Mouse (Mus musculus) limb, embryonic 14.5 days (tissue): ENCODE measurements around the gene Fjx1. TPM values are rescaled to one million over a fixed set of nuclear protein-coding genes. Genes with fewer than 3 reads are reported as not detected.

Source experiments
- ATAC-seq: fragments of 200-750 bp; cut with Nextera tagmentation; 2 replicates; pipeline ENCODE4 v1.8.0; 2017; ENCODE audit warnings: low read depth, moderate number of reproducible peaks, moderate TSS enrichment; ENCODE audit not compliant: low FRiP score
- DNase-seq: peaks from one replicate; pipeline ENCODE4 v3.0.0-alpha.2; 2015; ENCODE audit warnings: low spot score
- H3K27ac ChIP-seq: fragments of 300-500 bp; sonication (generic); replicated peaks from 2 replicates; pipeline ENCODE4 v1.5.1; 2014; ENCODE audit warnings: low read depth, mild to moderate bottlenecking, low read length, moderate library complexity, mixed read lengths
- H3K27me3 ChIP-seq: fragments of 300-500 bp; sonication (generic); 2 replicates; pipeline ENCODE4 v1.6.1; 2014; ENCODE audit warnings: low read length, mixed read lengths; ENCODE audit not compliant: control insufficient read depth, insufficient read depth
- H3K36me3 ChIP-seq: fragments of 300-500 bp; sonication (generic); 2 replicates; pipeline ENCODE4 v1.6.1; 2014; ENCODE audit warnings: mild to moderate bottlenecking, low read length, moderate library complexity, mixed read lengths; ENCODE audit not compliant: control insufficient read depth, insufficient read depth
- H3K4me1 ChIP-seq: fragments of 300-500 bp; sonication (generic); 2 replicates; pipeline ENCODE4 v1.6.1; 2014; ENCODE audit warnings: antibody characterized with exemption, low read length, mixed read lengths; ENCODE audit not compliant: control insufficient read depth, insufficient read depth
- H3K4me2 ChIP-seq: fragments of 300-500 bp; sonication (generic); replicated peaks from 2 replicates; pipeline ENCODE4 v1.6.1; 2014; ENCODE audit warnings: low read depth, mild to moderate bottlenecking, low read length, moderate library complexity; ENCODE audit not compliant: severe bottlenecking
- H3K4me3 ChIP-seq: fragments of 300-500 bp; sonication (generic); replicated peaks from 2 replicates; pipeline ENCODE4 v1.5.1; 2014; ENCODE audit warnings: low read length
- H3K9ac ChIP-seq: fragments of 300-500 bp; sonication (generic); 2 replicates; pipeline ENCODE4 v1.6.1; 2014; ENCODE audit warnings: mild to moderate bottlenecking, low read depth, low read length, moderate library complexity; ENCODE audit not compliant: severe bottlenecking
- H3K9me3 ChIP-seq: fragments of 300-500 bp; sonication (generic); 2 replicates; pipeline ENCODE4 v1.6.1; 2016; ENCODE audit warnings: low read length; ENCODE audit not compliant: control insufficient read depth
- POLR2A ChIP-seq: fragments of 200-500 bp; IDR thresholded peaks from 2 replicates; pipeline ENCODE4 v1.8.0; 2012; ENCODE audit warnings: inconsistent platforms, mild to moderate bottlenecking, moderate library complexity, borderline replicate concordance; ENCODE audit not compliant: insufficient read depth, insufficient read length; ENCODE audit errors: extremely low read depth
- WGBS: fragments of 180-500 bp; shearing (Covaris S2); extraction: QIAGEN DNeasy Blood & Tissue Kit; methylation state at CpG from one replicate; pipeline ENCODE4 v1.1.7; 2014; 5-methylcytosine and 5-hydroxymethylcytosine counted together
- polyA plus RNA-seq, 2 experiments: library from polyadenylated mRNA; depleted of rRNA in 1 of 2; stranded (reverse) in 1 of 2; unstranded in 1 of 2; fragments of >200 nt; fragmentation: Nextera tagmentation in 1 of 2; extraction: Ambion mirVana in 1 of 2; gene quantifications; 2 replicates each; pipeline versions ENCODE4 v1.2.1 to v1.2.3; 2012 to 2014

Gene Fjx1
- polyA plus RNA-seq, 2 experiments, result 25.5 to 38.8 TPM

GRCm38 (mm10) chr2:102464342-102464732 lies 12.0 kb upstream of the Fjx1 start:
- Histone ChIP-seq H3K4me2 (no peak overlapping the region), H3K9ac (no peak overlapping the region), H3K36me3 (no peaks in the 10 kb centered on the region), H3K9me3 (no peaks in the 10 kb centered on the region), H3K4me3 (no peak overlapping the region), H3K4me1 (0 out of 2 replicates have a peak, but pooled peaks cover 4% of the 10 kb centered on the region), H3K27me3 (no peaks in the 10 kb centered on the region), H3K27ac (no peak overlapping the region)
- no peak for TF ChIP-seq POLR2A
- WGBS, result 95% methylated on average over 2 of the region's 2 CpGs
- no peak for DNase-seq
- ATAC-seq, result no peak

GRCm38 (mm10) chr2:102463587-102464341 lies 11.5 kb upstream of the Fjx1 start:
- H3K4me2 ChIP-seq, result no peak overlapping the region
- no peak overlapping the region for H3K27ac ChIP-seq
- no peaks in the 10 kb centered on the region for H3K27me3 ChIP-seq
- no peak for TF ChIP-seq POLR2A
- WGBS, result 67% methylated on average over 12 of the region's 12 CpGs
- H3K36me3 ChIP-seq, result no peaks in the 10 kb centered on the region
- no peak for ATAC-seq
- H3K9me3 ChIP-seq, result no peaks in the 10 kb centered on the region
- 0 out of 2 replicates have a peak, but pooled peaks cover 4% of the 10 kb centered on the region for H3K4me1 ChIP-seq
- H3K9ac ChIP-seq, result no peak overlapping the region
- no peak overlapping the region for H3K4me3 ChIP-seq
- no peak for DNase-seq

GRCm38 (mm10) chr2:102461491-102461890 lies 9.2 kb upstream of the Fjx1 start:
- DNase-seq, result no peak
- H3K4me2 ChIP-seq, result no peak overlapping the region
- TF ChIP-seq POLR2A, result no peak
- H3K36me3 ChIP-seq, result no peaks in the 10 kb centered on the region
- WGBS, result 96% methylated on average over 1 of the region's 1 CpGs
- no peak overlapping the region for H3K4me3 ChIP-seq
- H3K9ac ChIP-seq, result no peak overlapping the region
- no peak for ATAC-seq
- H3K9me3 ChIP-seq, result no peaks in the 10 kb centered on the region
- H3K4me1 ChIP-seq, result 0 out of 2 replicates have a peak, but pooled peaks cover 4% of the 10 kb centered on the region
- no peaks in the 10 kb centered on the region for H3K27me3 ChIP-seq
- no peak overlapping the region for H3K27ac ChIP-seq

GRCm38 (mm10) chr2:102455126-102455525 lies 2.8 kb upstream of the Fjx1 start:
- Histone ChIP-seq H3K27ac (no peak overlapping the region), H3K9ac (no peak overlapping the region), H3K4me1 (peaks cover 8% of the 10 kb centered on the region; the same call in 1 of the 2 replicates), H3K36me3 (no peaks in the 10 kb centered on the region), H3K9me3 (no peaks in the 10 kb centered on the region), H3K4me2 (no peak overlapping the region), H3K27me3 (no peaks in the 10 kb centered on the region), H3K4me3 (no peak overlapping the region)
- ATAC-seq (no peak), DNase-seq (no peak)
- no peak for TF ChIP-seq POLR2A
- WGBS, result 93% methylated on average over 1 of the region's 1 CpGs

- no peaks in the 10 kb centered on the region for H3K36me3 ChIP-seq
- no peaks in the 10 kb centered on the region for H3K27me3 ChIP-seq
- no peak overlapping the region for H3K9ac ChIP-seq
- H3K27ac ChIP-seq, result no peak overlapping the region
- peaks cover 7% of the 10 kb centered on the region; the same call in 1 of the 2 replicates for H3K4me1 ChIP-seq
- peak; percentile 58 for DNase-seq
- WGBS, result 11% methylated on average over 3 of the region's 3 CpGs
- H3K4me3 ChIP-seq, result no peak overlapping the region
- no peak for ATAC-seq
- no peak for TF ChIP-seq POLR2A
- H3K4me2 ChIP-seq, result no peak overlapping the region
- no peaks in the 10 kb centered on the region for H3K9me3 ChIP-seq
Measured at GRCm38 (mm10) chr2:102453447-102453846, 1.1 kb upstream of the Fjx1 start.
